Mouse (Mus musculus) lung, postnatal 0 days (tissue): ENCODE results near the gene Olfr1033.

Experiments
- CTCF ChIP-seq: IDR thresholded peaks from 2 replicates; pipeline ENCODE4 v1.5.1; 2016; ENCODE audit warnings: antibody characterized with exemption, mild to moderate bottlenecking
- EP300 ChIP-seq: IDR thresholded peaks from 2 replicates; pipeline ENCODE4 v1.6.1; 2016; ENCODE audit warnings: antibody characterized with exemption, mild to moderate bottlenecking, control low read depth

- TF ChIP-seq CTCF (no peak), EP300 (no peak)
These were observed 25.1 kb downstream of the Olfr1033 start, which contains the start of gene Olfr1034 for GRCm38 (mm10) chr2:86045561-86045960.
